Mouse (Mus musculus): ENCODE results near the gene Ppil2.

- TF ChIP-seq CTCF (IDR thresholded peaks at IDR 0.05; ENCODE audit: low read depth) (no peak), EP300 (IDR thresholded peaks at IDR 0.05; ENCODE audit: low read depth) (no peak)
These were observed 20.4 kb upstream of the Ppil2 start for GRCm38 (mm10) chr16:17131191-17132088.
